Comparison of ENCODE assay signal across 9 mouse cellular contexts in genomic region chr1:86586992-86587391, GRCm38 (mm10). TPM values are rescaled to one million over a fixed set of nuclear protein-coding genes. Genes with fewer than 3 reads are reported as not detected.
DNase-seq lines count a peak whose midpoint lies in the region; ATAC-seq lines count a peak whose summit lies in the region.
"Had no signal": no experiment of that assay in that cellular context is flagged by ENCODE, and none has a peak within 500 bp of the region (broad histone marks: within the 10 kb centered on the region; RNA-seq: fewer than 3 reads in every experiment).

No protein-coding gene starts in this region.

- H3K27me3 ChIP-seq in embryonic facial prominence, embryonic 15.5 days, result no peaks in the 10 kb centered on the region
- H3K27me3 ChIP-seq in limb, embryonic 15.5 days, result no peaks in the 10 kb centered on the region
- H3K27me3 ChIP-seq: Patski had no signal

- 2% methylated on average over 26 of the region's 26 CpGs for WGBS in embryonic facial prominence, embryonic 15.5 days
- 1% methylated on average over 26 of the region's 26 CpGs for WGBS in limb, embryonic 15.5 days

- peak overlapping the region; percentile 92 for H3K9ac ChIP-seq in embryonic facial prominence, embryonic 15.5 days
- H3K9ac ChIP-seq in limb, embryonic 15.5 days, result peak overlapping the region; percentile 80

- peaks cover 21% of the 10 kb centered on the region; the same call in 1 of the 2 replicates for H3K36me3 ChIP-seq in embryonic facial prominence, embryonic 15.5 days
- peaks cover 28% of the 10 kb centered on the region for H3K36me3 ChIP-seq in limb, embryonic 15.5 days

- peaks cover 20% of the 10 kb centered on the region for H3K4me1 ChIP-seq in embryonic facial prominence, embryonic 15.5 days
- peaks cover 10% of the 10 kb centered on the region for H3K4me1 ChIP-seq in limb, embryonic 15.5 days

- no peak overlapping the region; the same call in 1 of the 2 replicates for H3K27ac ChIP-seq in embryonic facial prominence, embryonic 15.5 days (replicated peaks)
- H3K27ac ChIP-seq in limb, embryonic 15.5 days, result peak overlapping the region; percentile 54; the same call in 1 of the 2 replicates

- no peak for ATAC-seq in embryonic facial prominence, embryonic 15.5 days (ENCODE audit: insufficient number of reproducible peaks, low FRiP score, low TSS enrichment, low read depth)
- no peak for ATAC-seq in limb, embryonic 15.5 days (ENCODE audit: insufficient number of reproducible peaks, low FRiP score, low TSS enrichment, low read depth)
- ATAC-seq: Patski had no signal

- H3K9me3 ChIP-seq in embryonic facial prominence, embryonic 15.5 days (replicated peaks), result no peaks in the 10 kb centered on the region
- no peaks in the 10 kb centered on the region for H3K9me3 ChIP-seq in limb, embryonic 15.5 days

- H3K4me2 ChIP-seq in embryonic facial prominence, embryonic 15.5 days (replicated peaks), result peak overlapping the region; percentile 74
- peak overlapping the region; percentile 76 for H3K4me2 ChIP-seq in limb, embryonic 15.5 days

- peak overlapping the region; percentile 94 for H3K4me3 ChIP-seq in embryonic facial prominence, embryonic 15.5 days (replicated peaks)
- H3K4me3 ChIP-seq in limb, embryonic 15.5 days, result peak overlapping the region; percentile 97

- DNase-seq in 3134 (ENCODE audit: extremely low read depth, insufficient read length, low spot score), result peak; percentile 85
- DNase-seq in adrenal gland, postnatal 36 days, result peak; percentile 84 to 85
- DNase-seq in heart, adult 8-10 months (ENCODE audit: low spot score), result peak; percentile 73
- DNase-seq in kidney, adult 9 months, result peak; percentile 72
- peak; percentile 27 to 70 for DNase-seq in monocyte, adult 2 months (ENCODE audit: low read depth in 1 of 2, low spot score in 2 of 2)
- peak; percentile 61 to 66 for DNase-seq in spleen, postnatal 36 days (ENCODE audit: low spot score in 2 of 2)

RNA-seq across cellular contexts. Expression of gene Cops7b, which starts 4.3 kb away (rescaled TPM):
- 10 to 100 TPM; 12.7 to 13.0 TPM for total RNA-seq in adrenal gland, postnatal 36 days (2021)
- 39.1 and 41.2 TPM in 2 replicates for polyA plus RNA-seq in embryonic facial prominence, embryonic 15.5 days (2015; fragmentation: Nextera tagmentation; extraction: Ambion mirVana)
- 10 to 100 TPM in 3 of 4 experiments, 1 to 10 TPM in 1; 9.4 to 11.0 (median 10.6) TPM for total RNA-seq in heart, adult 8-10 months (2022)
- 36.0 and 36.6 TPM in 2 replicates for polyA plus RNA-seq in limb, embryonic 15.5 days (2015; fragmentation: Nextera tagmentation; extraction: Ambion mirVana)

RNA-seq across cellular contexts. Expression of gene Pde6d, which starts 4.6 kb away (rescaled TPM):
- total RNA-seq in adrenal gland, postnatal 36 days (2021), result 10 to 100 TPM; 31.2 to 35.7 TPM
- polyA plus RNA-seq in embryonic facial prominence, embryonic 15.5 days (2015; fragmentation: Nextera tagmentation; extraction: Ambion mirVana), result 70.9 and 74.7 TPM in 2 replicates
- total RNA-seq in heart, adult 8-10 months (2022), result 10 to 100 TPM; 38.9 to 47.2 (median 44.3) TPM
- 65.5 and 66.5 TPM in 2 replicates for polyA plus RNA-seq in limb, embryonic 15.5 days (2015; fragmentation: Nextera tagmentation; extraction: Ambion mirVana)
